Mouse (Mus musculus): ENCODE results near the gene Mdfi. TPM values are rescaled to one million over a fixed set of nuclear protein-coding genes. Genes with fewer than 3 reads are reported as not detected.

Gene Mdfi
- total and polyA plus RNA-seq, 2 experiments from 2014 or later, result 1.6 to 21.4 TPM

GRCm38 (mm10) chr17:47795446-47795845 lies 39.0 kb downstream of the Mdfi start:
- peak; percentile 66 for TF ChIP-seq CTCF (IDR thresholded peaks at IDR 0.05)
- Histone ChIP-seq H3K9me3 (ENCODE audit: low read length) (no peaks in the 10 kb centered on the region), H3K4me2 (ENCODE audit: low read depth, low read length, poor library complexity, severe bottlenecking) (no peak overlapping the region), H3K4me1 (ENCODE audit: insufficient read depth, low read length) (no peaks in the 10 kb centered on the region), H3K27ac (ENCODE audit: low read depth, low read length) (no peak overlapping the region), H3K9ac (replicated peaks; ENCODE audit: low read length, poor library complexity, severe bottlenecking) (no peak overlapping the region), H3K36me3 (ENCODE audit: insufficient read depth, low read length) (no peaks in the 10 kb centered on the region), H3K4me3 (ENCODE audit: low read depth, low read length) (no peak overlapping the region), H3K27me3 (ENCODE audit: insufficient read depth, low read length) (no peaks in the 10 kb centered on the region)
- WGBS, result 41% methylated on average over 3 of the region's 3 CpGs
- ATAC-seq (ENCODE audit: low FRiP score) (no peak), DNase-seq (ENCODE audit: low spot score) (peak; percentile 25)

- no peak overlapping the region for H3K9ac ChIP-seq (replicated peaks; ENCODE audit: low read length, poor library complexity, severe bottlenecking)
- WGBS, result 15% methylated on average over 9 of the region's 9 CpGs
- DNase-seq (ENCODE audit: low spot score), result peak; percentile 75
Measured at GRCm38 (mm10) chr17:47793377-47793776, 41.1 kb downstream of the Mdfi start.

GRCm38 (mm10) chr17:47792098-47792863 lies 42.2 kb downstream of the Mdfi start:
- Histone ChIP-seq H3K4me3 (ENCODE audit: low read depth, low read length) (no peak overlapping the region), H3K4me2 (ENCODE audit: low read depth, low read length, poor library complexity, severe bottlenecking) (no peak overlapping the region), H3K36me3 (ENCODE audit: insufficient read depth, low read length) (no peaks in the 10 kb centered on the region), H3K27ac (ENCODE audit: low read depth, low read length) (no peak overlapping the region), H3K27me3 (ENCODE audit: insufficient read depth, low read length) (no peaks in the 10 kb centered on the region), H3K9ac (replicated peaks; ENCODE audit: low read length, poor library complexity, severe bottlenecking) (no peak overlapping the region), H3K9me3 (ENCODE audit: low read length) (no peaks in the 10 kb centered on the region), H3K4me1 (ENCODE audit: insufficient read depth, low read length) (no peaks in the 10 kb centered on the region)
- peak; percentile 85 for DNase-seq (ENCODE audit: low spot score)
- peak; percentile 91 for TF ChIP-seq CTCF (IDR thresholded peaks at IDR 0.05)
- WGBS, result 22% methylated on average over 15 of the region's 15 CpGs
- peak; percentile 67 for ATAC-seq (ENCODE audit: low FRiP score)

More at GRCm38 (mm10) chr17:47793377-47793776, 41.1 kb downstream of the Mdfi start:
- H3K4me2 ChIP-seq (ENCODE audit: low read depth, low read length, poor library complexity, severe bottlenecking), result no peak overlapping the region
- H3K27ac ChIP-seq (ENCODE audit: low read depth, low read length), result no peak overlapping the region
- H3K27me3 ChIP-seq (ENCODE audit: insufficient read depth, low read length), result no peaks in the 10 kb centered on the region
- no peaks in the 10 kb centered on the region for H3K36me3 ChIP-seq (ENCODE audit: insufficient read depth, low read length)
- H3K9me3 ChIP-seq (ENCODE audit: low read length), result no peaks in the 10 kb centered on the region
- no peak overlapping the region for H3K4me3 ChIP-seq (ENCODE audit: low read depth, low read length)
- H3K4me1 ChIP-seq (ENCODE audit: insufficient read depth, low read length), result no peaks in the 10 kb centered on the region
- peak; percentile 63; the same call in 1 of the 2 replicates for ATAC-seq (ENCODE audit: low FRiP score)
- peak; percentile 85 for TF ChIP-seq CTCF (IDR thresholded peaks at IDR 0.05)

GRCm38 (mm10) chr17:47788996-47789395 lies 45.5 kb downstream of the Mdfi start:
- H3K27ac ChIP-seq (ENCODE audit: low read depth, low read length), result no peak overlapping the region
- H3K4me3 ChIP-seq (ENCODE audit: low read depth, low read length), result no peak overlapping the region
- WGBS, result 54% methylated on average over 6 of the region's 6 CpGs
- H3K36me3 ChIP-seq (ENCODE audit: insufficient read depth, low read length), result no peaks in the 10 kb centered on the region
- H3K27me3 ChIP-seq (ENCODE audit: insufficient read depth, low read length), result no peaks in the 10 kb centered on the region
- DNase-seq (ENCODE audit: low spot score) (peak; percentile 67), ATAC-seq (ENCODE audit: low FRiP score) (no peak)
- no peaks in the 10 kb centered on the region for H3K9me3 ChIP-seq (ENCODE audit: low read length)
- no peak overlapping the region for H3K4me2 ChIP-seq (ENCODE audit: low read depth, low read length, poor library complexity, severe bottlenecking)
- TF ChIP-seq CTCF (IDR thresholded peaks at IDR 0.05), result no peak
- no peaks in the 10 kb centered on the region for H3K4me1 ChIP-seq (ENCODE audit: insufficient read depth, low read length)
- H3K9ac ChIP-seq (replicated peaks; ENCODE audit: low read length, poor library complexity, severe bottlenecking), result no peak overlapping the region

GRCm38 (mm10) chr17:47788306-47788705 lies 46.2 kb downstream of the Mdfi start:
- 9% methylated on average over 4 of the region's 4 CpGs for WGBS

GRCm38 (mm10) chr17:47787632-47788031 lies 46.9 kb downstream of the Mdfi start:
- H3K4me1 ChIP-seq (ENCODE audit: insufficient read depth, low read length), result no peaks in the 10 kb centered on the region
- DNase-seq (ENCODE audit: low spot score) (no peak), ATAC-seq (ENCODE audit: low FRiP score) (no peak)
- H3K9ac ChIP-seq (replicated peaks; ENCODE audit: low read length, poor library complexity, severe bottlenecking), result no peak overlapping the region
- WGBS, result 58% methylated on average over 8 of the region's 8 CpGs
- no peaks in the 10 kb centered on the region for H3K9me3 ChIP-seq (ENCODE audit: low read length)
- H3K27ac ChIP-seq (ENCODE audit: low read depth, low read length), result no peak overlapping the region
- TF ChIP-seq CTCF (IDR thresholded peaks at IDR 0.05), result no peak
- H3K27me3 ChIP-seq (ENCODE audit: insufficient read depth, low read length), result no peaks in the 10 kb centered on the region
- no peaks in the 10 kb centered on the region for H3K36me3 ChIP-seq (ENCODE audit: insufficient read depth, low read length)
- H3K4me2 ChIP-seq (ENCODE audit: low read depth, low read length, poor library complexity, severe bottlenecking), result no peak overlapping the region
- H3K4me3 ChIP-seq (ENCODE audit: low read depth, low read length), result no peak overlapping the region

More at GRCm38 (mm10) chr17:47788306-47788705, 46.2 kb downstream of the Mdfi start:
- DNase-seq (ENCODE audit: low spot score) (no peak), ATAC-seq (ENCODE audit: low FRiP score) (no peak)
- no peaks in the 10 kb centered on the region for H3K9me3 ChIP-seq (ENCODE audit: low read length)
- no peaks in the 10 kb centered on the region for H3K36me3 ChIP-seq (ENCODE audit: insufficient read depth, low read length)
- H3K4me1 ChIP-seq (ENCODE audit: insufficient read depth, low read length), result no peaks in the 10 kb centered on the region
- no peak overlapping the region for H3K9ac ChIP-seq (replicated peaks; ENCODE audit: low read length, poor library complexity, severe bottlenecking)
- H3K4me2 ChIP-seq (ENCODE audit: low read depth, low read length, poor library complexity, severe bottlenecking), result no peak overlapping the region
- H3K27me3 ChIP-seq (ENCODE audit: insufficient read depth, low read length), result no peaks in the 10 kb centered on the region
- H3K4me3 ChIP-seq (ENCODE audit: low read depth, low read length), result no peak overlapping the region
- TF ChIP-seq CTCF (IDR thresholded peaks at IDR 0.05), result no peak
- H3K27ac ChIP-seq (ENCODE audit: low read depth, low read length), result no peak overlapping the region
